Mouse (Mus musculus): ENCODE results near the gene 4921507P07Rik.
"Not testable (repeated sequence)": the region's sequence is repeated elsewhere in the genome, so short reads cannot be mapped to it uniquely, and the experiment has no call there.

Gene 4921507P07Rik

GRCm38 (mm10) chr6:50554223-50554622 is 42.2 kb downstream of the 4921507P07Rik start:
- DNase-seq, result not testable (repeated sequence)

GRCm38 (mm10) chr6:50552881-50553518 is 43.4 kb downstream of the 4921507P07Rik start:
- no peak for DNase-seq

GRCm38 (mm10) chr6:50549791-50550190 is 46.6 kb downstream of the 4921507P07Rik start:
- DNase-seq, result no peak

- DNase-seq, result no peak
These were observed 47.4 kb downstream of the 4921507P07Rik start for GRCm38 (mm10) chr6:50549051-50549450.

GRCm38 (mm10) chr6:50545412-50546043 is 50.9 kb downstream of the 4921507P07Rik start:
- no peak for DNase-seq

- no peak for DNase-seq
These were observed 53.9 kb downstream of the 4921507P07Rik start for GRCm38 (mm10) chr6:50542535-50542934.

GRCm38 (mm10) chr6:50539641-50540040 is 56.8 kb downstream of the 4921507P07Rik start:
- no peak for DNase-seq

GRCm38 (mm10) chr6:50536461-50536892 is 60.0 kb downstream of the 4921507P07Rik start:
- DNase-seq, result peak; percentile 96

GRCm38 (mm10) chr6:50535346-50535745 is 61.1 kb downstream of the 4921507P07Rik start:
- no peak for DNase-seq

GRCm38 (mm10) chr6:50531920-50532319 is 64.5 kb downstream of the 4921507P07Rik start:
- no peak for DNase-seq

GRCm38 (mm10) chr6:50531003-50531402 is 65.4 kb downstream of the 4921507P07Rik start:
- no peak for DNase-seq

- DNase-seq, result no peak
These were observed 67.2 kb downstream of the 4921507P07Rik start for GRCm38 (mm10) chr6:50529194-50529593.

- no peak for DNase-seq
These were observed 69.0 kb downstream of the 4921507P07Rik start for GRCm38 (mm10) chr6:50527416-50527815.

GRCm38 (mm10) chr6:50526597-50527024 is 69.8 kb downstream of the 4921507P07Rik start:
- DNase-seq, result peak; percentile 78

GRCm38 (mm10) chr6:50525846-50526245 is 70.6 kb downstream of the 4921507P07Rik start:
- no peak for DNase-seq

GRCm38 (mm10) chr6:50524261-50524896 is 72.1 kb downstream of the 4921507P07Rik start:
- DNase-seq, result no peak

Measured in right cerebral cortex, postnatal 4 days (tissue).